Mouse (Mus musculus) heart, adult 2 months (tissue): ENCODE results near the gene Ptpn11.

Experiments used
- EP300 ChIP-seq: fragments of 200-500 bp; IDR thresholded peaks from 2 replicates; pipeline ENCODE4 v1.6.1; 2011; ENCODE audit warnings: low read depth, low read length, control low read depth; ENCODE audit not compliant: insufficient read depth
- POLR2A ChIP-seq: fragments of 200-500 bp; IDR thresholded peaks from 2 replicates; pipeline ENCODE4 v1.6.1; 2011; ENCODE audit warnings: mild to moderate bottlenecking, low read depth, low read length, control low read depth; ENCODE audit not compliant: insufficient read depth

- TF ChIP-seq POLR2A, result no peak
- TF ChIP-seq EP300, result no peak
Measured at GRCm38 (mm10) chr5:121226845-121227244, 35.6 kb upstream of the Ptpn11 start.
